Mouse (Mus musculus) ES-E14 (cell line): Measurements from ENCODE around the gene Gm10282. TPM values are rescaled to one million over a fixed set of nuclear protein-coding genes. Genes with fewer than 3 reads are reported as not detected.

Experiments
- DNase-seq: peaks from one replicate; pipeline ENCODE4 v3.0.0-alpha.2; 2013; ENCODE audit warnings: low read depth, low spot score
- H3K27ac ChIP-seq: 2 replicates; pipeline ENCODE4 v1.5.1; 2012; ENCODE audit warnings: low read depth, mild to moderate bottlenecking, low read length, moderate library complexity, mixed read lengths; ENCODE audit not compliant: poor library complexity, insufficient read depth, severe bottlenecking
- H3K36me3 ChIP-seq: 2 replicates; pipeline ENCODE4 v1.6.1; 2012; ENCODE audit warnings: mild to moderate bottlenecking, low read length, moderate library complexity, mixed read lengths; ENCODE audit not compliant: control insufficient read depth, poor library complexity, insufficient read depth, severe bottlenecking
- H3K4me1 ChIP-seq, 2 experiments: fragments of 150-350 bp in 1 of 2; sonication (generic) in 1 of 2; 2 replicates each; pipeline ENCODE4 v1.6.1; 2012; ENCODE audit warnings: low read length in 2 of 2, mild to moderate bottlenecking in 1 of 2, mixed read lengths in 1 of 2; ENCODE audit not compliant: control insufficient read depth in 2 of 2, insufficient read depth in 2 of 2, poor library complexity in 1 of 2
- H3K4me3 ChIP-seq, 2 experiments: fragments of 150-350 bp in 1 of 2; sonication (generic) in 1 of 2; 2 replicates each; pipeline ENCODE4 v1.5.1; 2012; ENCODE audit warnings: low read length in 2 of 2, low read depth in 1 of 2, mild to moderate bottlenecking in 1 of 2, mixed read lengths in 1 of 2; ENCODE audit not compliant: insufficient read depth in 1 of 2, poor library complexity in 1 of 2, severe bottlenecking in 1 of 2
- H3K9ac ChIP-seq: 2 replicates; pipeline ENCODE4 v1.6.1; 2012; ENCODE audit warnings: low read depth, mild to moderate bottlenecking, low read length, mixed read lengths; ENCODE audit not compliant: poor library complexity, insufficient read depth, severe bottlenecking
- H3K9me3 ChIP-seq: fragments of 150-350 bp; sonication (generic); 2 replicates; pipeline ENCODE4 v1.6.1; 2012; ENCODE audit warnings: low read depth, mild to moderate bottlenecking, low read length; ENCODE audit not compliant: control insufficient read depth, insufficient read depth
- CHD2 ChIP-seq: IDR thresholded peaks from 2 replicates; pipeline ENCODE4 v1.6.1; 2014; ENCODE audit warnings: mild to moderate bottlenecking, low read depth, low read length, inconsistent platforms
- HCFC1 ChIP-seq: IDR thresholded peaks from 2 replicates; pipeline ENCODE4 v1.6.1; 2012; ENCODE audit warnings: low read length, inconsistent platforms, borderline replicate concordance; ENCODE audit not compliant: insufficient read depth
- MAFK ChIP-seq: IDR thresholded peaks from 2 replicates; pipeline ENCODE4 v1.6.1; 2014; ENCODE audit warnings: mild to moderate bottlenecking, low read depth, low read length, inconsistent platforms; ENCODE audit not compliant: insufficient read depth
- ZC3H11A ChIP-seq: IDR thresholded peaks from 2 replicates; pipeline ENCODE4 v1.6.1; 2012; ENCODE audit warnings: low read depth, mild to moderate bottlenecking, inconsistent platforms, low read length, borderline replicate concordance
- ZNF384 ChIP-seq: IDR thresholded peaks from 2 replicates; pipeline ENCODE4 v1.6.1; 2012; ENCODE audit warnings: low read depth, low read length, inconsistent platforms
- in situ Hi-C, 2 experiments: fragments of 600-800 bp; cut with MboI; formaldehyde crosslinking; loops; one replicate each; pipeline ENCODE4 v1.15.1; 2025; ENCODE audit warnings: low sequenced_read_pairs in 2 of 2, inconsistent platforms in 1 of 2; ENCODE audit not compliant: unreplicated experiment in 2 of 2
- total RNA-seq: library from RNA; depleted of rRNA; stranded (reverse); fragments of 300-350 nt; gene quantifications from 2 replicates; pipeline ENCODE4 v1.2.3, GENCODE M21; 2012

Gene Gm10282
- total RNA-seq, 1 experiment: 21.2 TPM

GRCm38 (mm10) chr8:72336273-72336672, 31.2 kb upstream of the Gm10282 start:
- Histone ChIP-seq H3K4me1 (peaks cover 24 to 34% of the 10 kb centered on the region in 2 experiments), H3K9ac (no peak overlapping the region), H3K4me3 (no peak overlapping the region), H3K27ac (peak overlapping the region; percentile 31; the same call in 1 of the 2 replicates), H3K36me3 (peaks cover 4% of the 10 kb centered on the region; the same call in 1 of the 2 replicates), H3K9me3 (no peaks in the 10 kb centered on the region)
- no peak for DNase-seq
- no peak for TF ChIP-seq ZC3H11A
- TF ChIP-seq MAFK: no peak
- no peak for TF ChIP-seq ZNF384
- no peak for TF ChIP-seq CHD2
- TF ChIP-seq HCFC1: no peak
- in situ Hi-C loops: no loop called here

- H3K4me1 ChIP-seq: peaks cover 29 to 53% of the 10 kb centered on the region in 2 experiments
- DNase-seq: peak; percentile 89
- in situ Hi-C loops: no loop called here
- no peak overlapping the region for H3K9ac ChIP-seq
- no peaks in the 10 kb centered on the region for H3K9me3 ChIP-seq
- H3K27ac ChIP-seq: peak overlapping the region; percentile 100
- H3K4me3 ChIP-seq: no peak overlapping the region; a peak in 1 of 4 replicates
- TF ChIP-seq MAFK (peak; percentile 61), ZC3H11A (no peak), HCFC1 (no peak), CHD2 (peak; percentile 57; the same call in 1 of the 2 replicates), ZNF384 (peak; percentile 82)
- no peaks in the 10 kb centered on the region; the same call in 1 of the 2 replicates for H3K36me3 ChIP-seq
Observed at GRCm38 (mm10) chr8:72334144-72334641, 29.1 kb upstream of the Gm10282 start.

GRCm38 (mm10) chr8:72333429-72334143, 28.5 kb upstream of the Gm10282 start:
- peak overlapping the region; percentile 45; the same call in 1 of the 2 replicates for H3K9ac ChIP-seq
- peaks cover 29 to 53% of the 10 kb centered on the region in 2 experiments for H3K4me1 ChIP-seq
- TF ChIP-seq ZNF384 (no peak), ZC3H11A (no peak), MAFK (no peak), HCFC1 (no peak), CHD2 (no peak)
- in situ Hi-C loops: no loop called here
- no peaks in the 10 kb centered on the region; the same call in 1 of the 2 replicates for H3K36me3 ChIP-seq
- DNase-seq: no peak
- peak overlapping the region in 1 of 2 experiments; percentile 6; a peak in 1 of 4 replicates for H3K4me3 ChIP-seq
- H3K27ac ChIP-seq: peak overlapping the region; percentile 97
- no peaks in the 10 kb centered on the region for H3K9me3 ChIP-seq

GRCm38 (mm10) chr8:72331631-72332030, 26.6 kb upstream of the Gm10282 start:
- DNase-seq: no peak
- no peak overlapping the region for H3K4me3 ChIP-seq
- TF ChIP-seq MAFK (no peak), ZC3H11A (no peak), HCFC1 (no peak), CHD2 (no peak), ZNF384 (no peak)
- H3K4me1 ChIP-seq: peaks cover 23 to 51% of the 10 kb centered on the region in 2 experiments
- no peak overlapping the region for H3K27ac ChIP-seq
- in situ Hi-C loops: no loop called here
- H3K9ac ChIP-seq: peak overlapping the region; percentile 12; the same call in 1 of the 2 replicates
- no peaks in the 10 kb centered on the region for H3K9me3 ChIP-seq
- no peaks in the 10 kb centered on the region for H3K36me3 ChIP-seq
